Mouse (Mus musculus): ENCODE data around the gene Mettl27. TPM values are rescaled to one million over a fixed set of nuclear protein-coding genes. Genes with fewer than 3 reads are reported as not detected.

Mettl27 gene
- total RNA-seq (2014; fragmentation: Nextera tagmentation) (1.7 and 3.9 TPM in 2 replicates), total RNA-seq (2017) (1.2 and 2.2 TPM in 2 replicates)

GRCm38 (mm10) chr5:134932179-134932902 lies at the start of gene Mettl27:
Mettl27 (plus strand) TSS chr5:134932368.
- ATAC-seq (replicated peaks; ENCODE audit: poor library complexity, severe bottlenecking), result peak; percentile 93

- ATAC-seq (replicated peaks; ENCODE audit: poor library complexity, severe bottlenecking), result no peak
Observed at GRCm38 (mm10) chr5:134883077-134883476, 49.1 kb upstream of the Mettl27 start.

GRCm38 (mm10) chr5:134887447-134888335 lies 44.5 kb upstream of the Mettl27 start:
- no peak for ATAC-seq (replicated peaks; ENCODE audit: poor library complexity, severe bottlenecking)

- no peak for ATAC-seq (replicated peaks; ENCODE audit: poor library complexity, severe bottlenecking)
Observed at GRCm38 (mm10) chr5:134888505-134888904, 43.7 kb upstream of the Mettl27 start.

DNA sequence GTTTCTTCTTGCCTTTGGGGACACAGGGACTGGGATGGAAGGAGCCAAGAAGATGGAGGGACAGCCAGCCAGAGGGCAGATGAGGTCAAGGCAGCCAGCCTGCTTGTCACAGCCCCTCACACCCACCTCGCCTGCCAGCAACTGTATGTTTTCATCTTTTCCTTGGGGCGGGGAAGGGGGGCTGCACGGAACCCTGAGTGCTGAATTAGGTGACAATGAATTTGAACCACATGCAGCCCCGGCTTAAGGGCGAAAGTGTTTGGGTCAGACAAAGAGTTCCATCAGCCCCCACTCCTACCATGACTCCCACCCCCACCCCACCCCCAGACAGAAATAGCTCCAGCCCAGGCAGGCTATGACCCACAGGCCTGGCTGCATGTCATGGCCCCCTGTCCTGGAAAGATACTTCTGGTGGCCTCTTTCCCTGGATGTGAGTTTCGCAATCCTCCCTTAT lies 41.5 kb upstream of the Mettl27 start:
- ATAC-seq (replicated peaks; ENCODE audit: poor library complexity, severe bottlenecking), result no peak

DNA sequence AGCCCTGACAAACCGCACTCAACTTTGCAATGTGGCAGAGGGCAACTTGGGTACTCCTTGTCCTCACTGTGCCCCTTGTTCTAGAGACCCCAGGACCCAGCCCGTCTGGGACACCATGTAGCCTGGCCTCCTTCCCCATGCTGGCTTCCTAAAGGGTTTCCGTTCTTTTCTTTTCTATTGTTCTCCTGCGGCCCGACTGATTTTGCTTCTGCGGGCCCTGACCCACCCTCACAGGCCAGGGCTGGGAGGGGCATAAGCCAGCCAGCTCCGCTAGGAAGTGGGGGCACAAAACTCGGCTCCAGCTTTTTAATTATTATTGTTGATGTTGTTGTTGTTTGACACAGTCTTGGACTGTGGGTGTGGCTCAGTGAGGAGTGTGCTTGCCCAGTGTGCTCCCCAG lies 40.6 kb upstream of the Mettl27 start:
- ATAC-seq (replicated peaks; ENCODE audit: poor library complexity, severe bottlenecking), result no peak

DNA sequence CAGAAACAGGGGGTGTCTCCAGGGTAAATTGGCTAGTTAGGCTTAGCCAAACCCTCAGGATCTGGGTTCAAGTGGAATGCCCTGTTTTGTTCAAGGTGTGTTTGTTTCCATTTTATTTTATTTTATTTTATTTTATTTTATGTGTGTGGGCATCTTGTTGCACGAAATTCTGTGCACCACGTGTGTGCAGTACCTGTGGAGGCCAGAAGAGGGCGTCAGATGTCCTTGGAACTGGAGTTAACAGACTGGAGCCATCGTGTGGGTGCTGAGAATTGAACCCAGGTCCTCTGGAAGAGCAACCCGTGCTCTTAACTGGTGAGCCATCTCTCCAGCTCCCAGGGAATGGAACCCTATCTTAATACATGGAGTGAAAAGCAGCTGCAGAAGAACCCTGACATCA lies 39.5 kb upstream of the Mettl27 start:
- no peak for ATAC-seq (replicated peaks; ENCODE audit: poor library complexity, severe bottlenecking)

DNA sequence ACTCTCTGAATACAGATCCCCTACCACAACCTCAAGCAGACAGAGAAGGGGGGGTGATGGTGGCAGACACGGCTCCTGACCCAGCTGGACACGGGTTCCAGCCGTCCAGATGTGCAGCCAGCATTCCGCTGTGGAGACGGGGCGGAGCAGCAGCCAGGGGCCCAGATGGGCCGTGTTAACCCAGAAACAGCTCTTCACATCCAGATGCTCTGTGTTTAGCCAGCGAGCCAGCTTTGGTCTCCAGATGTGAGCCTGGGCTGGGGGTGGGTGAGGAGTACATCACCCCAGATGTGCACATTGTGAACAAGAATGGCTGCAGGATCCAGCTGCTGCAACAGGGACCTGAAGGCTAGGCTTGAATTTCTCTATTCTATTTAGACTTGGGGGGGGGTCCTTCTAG lies 36.9 kb upstream of the Mettl27 start:
- no peak for ATAC-seq (replicated peaks; ENCODE audit: poor library complexity, severe bottlenecking)

- no peak for ATAC-seq (replicated peaks; ENCODE audit: poor library complexity, severe bottlenecking)
Observed at GRCm38 (mm10) chr5:134896965-134897364, 35.2 kb upstream of the Mettl27 start.

DNA sequence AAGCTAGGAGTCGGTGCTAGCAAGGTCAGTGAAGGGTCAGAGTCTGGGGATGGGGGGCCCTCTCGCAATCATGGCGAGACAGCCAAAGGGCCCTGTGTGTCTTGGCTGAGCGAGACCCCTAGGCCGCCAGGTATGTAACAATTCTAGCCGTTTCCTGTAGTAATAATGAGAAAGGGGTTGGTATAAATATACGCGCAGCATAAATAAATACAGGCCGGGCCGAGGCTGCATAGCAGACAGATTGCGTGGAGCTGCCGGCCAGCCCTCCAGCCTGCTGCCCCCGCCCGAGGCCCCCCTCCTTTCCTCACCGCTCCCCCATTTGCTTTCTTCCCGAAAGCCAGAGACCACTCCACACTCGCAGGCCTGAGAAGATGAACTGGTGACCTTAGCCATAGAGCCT lies 34.6 kb upstream of the Mettl27 start:
- ATAC-seq (replicated peaks; ENCODE audit: poor library complexity, severe bottlenecking), result no peak

DNA sequence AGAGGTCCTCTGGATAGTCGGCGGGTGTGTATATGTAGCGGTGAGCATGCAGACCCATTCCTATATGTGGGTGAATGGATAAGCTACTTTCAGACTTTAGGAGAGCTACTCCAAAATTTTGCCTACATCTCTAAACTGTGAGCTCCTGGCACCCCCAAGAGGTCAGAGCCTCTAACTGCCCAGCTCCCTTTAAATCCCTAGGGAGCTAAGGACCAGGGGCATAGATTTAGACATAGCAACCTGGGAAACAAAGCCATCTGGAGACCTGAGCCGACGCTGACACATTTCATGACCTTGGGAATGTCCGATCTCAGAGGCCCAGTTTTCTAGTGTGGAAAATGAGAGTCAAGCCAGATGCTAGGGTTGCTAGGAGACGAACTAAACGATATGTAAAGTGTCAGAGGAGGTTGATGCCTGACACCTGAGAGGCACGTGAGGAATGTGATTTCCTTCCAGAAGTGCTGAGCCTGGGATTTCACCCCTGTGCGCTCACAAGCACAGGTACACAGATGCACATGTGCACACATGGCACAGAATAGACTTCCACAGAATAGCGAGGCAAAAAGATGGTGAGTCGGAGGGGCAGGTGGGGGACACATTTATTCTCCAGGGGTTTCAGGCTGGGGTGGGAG lies 31.0 kb upstream of the Mettl27 start:
- ATAC-seq (replicated peaks; ENCODE audit: poor library complexity, severe bottlenecking), result no peak

GRCm38 (mm10) chr5:134901644-134902027 lies 30.5 kb upstream of the Mettl27 start:
- ATAC-seq (replicated peaks; ENCODE audit: poor library complexity, severe bottlenecking), result no peak

DNA sequence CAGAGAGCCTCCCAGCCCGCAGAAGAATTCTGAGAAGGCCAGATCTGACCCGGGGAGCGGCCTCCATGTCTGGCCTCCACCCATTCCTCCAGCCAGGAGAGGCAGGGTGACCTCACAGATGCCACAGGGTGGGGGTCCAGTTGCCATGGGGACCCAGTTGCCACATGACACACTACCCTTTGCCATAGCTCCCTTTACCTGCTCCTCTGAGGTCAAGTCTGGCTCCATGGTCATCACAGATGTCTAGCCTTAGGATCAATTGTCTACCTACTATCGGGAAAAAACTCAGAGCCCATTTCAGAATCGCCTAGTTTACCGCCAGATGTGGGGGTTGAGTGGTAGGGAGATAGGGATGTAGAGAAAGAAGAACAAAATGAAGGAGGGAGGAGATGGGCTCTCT lies 25.5 kb upstream of the Mettl27 start, which contains the start of gene Tmem270:
Tmem270 (minus strand) TSS at position 101 of the 400 bp plus-strand sequence.
- ATAC-seq (replicated peaks; ENCODE audit: poor library complexity, severe bottlenecking), result no peak

DNA sequence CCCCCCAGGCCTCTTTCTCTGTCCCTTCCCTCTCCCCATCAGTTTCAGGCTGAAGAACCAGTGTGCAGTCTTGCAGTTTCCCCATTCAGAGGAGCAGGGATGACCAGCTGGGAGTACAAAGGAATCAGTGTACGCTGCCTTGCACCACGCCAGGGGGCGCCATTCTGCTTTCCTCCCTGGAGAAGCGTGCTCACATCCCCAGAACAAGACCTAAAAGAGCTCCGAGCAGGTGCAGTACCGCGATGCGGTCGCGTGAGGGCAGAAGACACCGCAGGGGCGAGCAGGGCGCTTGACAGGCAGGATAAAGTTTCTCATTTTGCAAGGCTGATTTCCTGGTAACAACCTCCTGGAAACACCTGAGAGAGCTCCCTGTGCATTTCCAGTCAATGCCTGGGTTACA lies 25.0 kb upstream of the Mettl27 start:
- ATAC-seq (replicated peaks; ENCODE audit: poor library complexity, severe bottlenecking), result peak; percentile 99

GRCm38 (mm10) chr5:134911901-134912300 lies 20.3 kb upstream of the Mettl27 start:
- no peak for ATAC-seq (replicated peaks; ENCODE audit: poor library complexity, severe bottlenecking)

- ATAC-seq (replicated peaks; ENCODE audit: poor library complexity, severe bottlenecking), result no peak
Observed at GRCm38 (mm10) chr5:134913352-134913751, 18.8 kb upstream of the Mettl27 start.

DNA sequence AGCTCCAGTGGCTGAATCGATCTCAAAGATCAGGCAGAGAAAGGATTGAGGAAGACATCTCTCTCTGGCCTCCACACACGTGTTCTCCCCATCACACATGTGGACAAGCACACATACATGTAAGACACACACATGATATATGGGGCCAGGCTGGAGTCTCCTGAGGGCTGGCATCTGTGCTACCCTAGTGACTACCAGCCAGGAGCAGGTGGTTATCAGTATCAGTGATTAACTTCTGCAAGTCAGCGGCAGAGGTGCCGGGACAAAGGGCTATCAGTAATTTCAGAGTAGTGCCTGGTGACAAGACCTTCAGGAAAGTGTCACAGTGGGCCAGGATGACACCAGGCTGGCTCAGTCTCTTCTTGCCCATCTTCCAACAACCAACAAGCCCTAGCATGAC lies 18.4 kb upstream of the Mettl27 start:
- ATAC-seq (replicated peaks; ENCODE audit: poor library complexity, severe bottlenecking), result no peak

- ATAC-seq (replicated peaks; ENCODE audit: poor library complexity, severe bottlenecking), result no peak
Observed at GRCm38 (mm10) chr5:134914510-134914909, 17.7 kb upstream of the Mettl27 start.

GRCm38 (mm10) chr5:134915311-134915710 lies 16.9 kb upstream of the Mettl27 start, which contains the start of gene Cldn13:
Cldn13 (minus strand) TSS chr5:134915526.
- ATAC-seq (replicated peaks; ENCODE audit: poor library complexity, severe bottlenecking), result no peak

DNA sequence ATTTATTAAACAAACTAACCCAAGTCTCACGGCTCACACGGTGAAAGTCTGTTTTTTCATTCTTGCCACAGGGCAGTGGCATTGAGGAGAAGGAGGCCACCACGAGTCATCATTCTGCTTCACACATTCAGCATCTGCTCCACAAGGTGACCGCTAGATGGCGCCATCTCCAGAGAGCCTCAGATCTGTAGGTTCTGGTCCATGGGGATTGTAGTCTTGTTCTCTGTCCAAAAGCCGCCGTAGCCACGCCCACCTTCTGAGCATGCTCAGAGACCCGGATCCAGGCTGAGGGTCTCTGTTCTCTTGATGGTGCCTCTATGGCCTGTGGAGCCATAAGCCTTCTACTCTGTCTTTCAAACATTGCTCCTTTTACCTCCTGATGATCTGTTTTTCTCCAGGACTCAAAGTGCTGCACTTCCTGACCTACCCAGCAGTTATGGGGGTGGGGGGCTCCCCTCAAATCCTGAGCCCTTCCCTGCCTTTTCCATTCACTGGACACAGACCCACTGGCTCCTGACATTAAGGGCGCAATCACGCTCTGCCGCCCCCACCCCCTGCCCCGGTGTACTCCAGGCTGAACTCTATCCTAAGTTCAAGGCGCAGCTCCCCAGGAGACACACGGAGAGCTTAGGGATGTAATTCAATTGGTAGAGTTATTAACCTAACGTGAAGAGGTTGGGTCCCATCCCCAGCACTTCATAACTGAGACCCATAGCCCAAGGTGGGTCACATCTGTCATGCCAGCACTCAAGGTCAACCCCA lies 13.9 kb upstream of the Mettl27 start:
- ATAC-seq (replicated peaks; ENCODE audit: poor library complexity, severe bottlenecking), result peak; percentile 73

All from granulocyte monocyte progenitor cell, adult 5-6 weeks (primary cell).